Mouse (Mus musculus) neutrophil, adult 5-6 weeks (primary cell): ENCODE results near the gene Grip2. TPM values are rescaled to one million over a fixed set of nuclear protein-coding genes. Genes with fewer than 3 reads are reported as not detected.

Source experiments
- ATAC-seq: fragments of 151-379, 151-347 bp; 2 replicates; pipeline ENCODE4 v1.8.0; 2017; ENCODE audit warnings: mild to moderate bottlenecking, moderate TSS enrichment; ENCODE audit not compliant: insufficient number of reproducible peaks, poor library complexity, low FRiP score, severe bottlenecking; ENCODE audit errors: extremely low read depth
- total RNA-seq: library from RNA; stranded (forward); fragments of 200-1000 nt; gene quantifications from 2 replicates; pipeline ENCODE4 v1.2.3, GENCODE M21; 2017

Gene Grip2
- total RNA-seq, 1 experiment from 2014 or later, result not detected

DNA sequence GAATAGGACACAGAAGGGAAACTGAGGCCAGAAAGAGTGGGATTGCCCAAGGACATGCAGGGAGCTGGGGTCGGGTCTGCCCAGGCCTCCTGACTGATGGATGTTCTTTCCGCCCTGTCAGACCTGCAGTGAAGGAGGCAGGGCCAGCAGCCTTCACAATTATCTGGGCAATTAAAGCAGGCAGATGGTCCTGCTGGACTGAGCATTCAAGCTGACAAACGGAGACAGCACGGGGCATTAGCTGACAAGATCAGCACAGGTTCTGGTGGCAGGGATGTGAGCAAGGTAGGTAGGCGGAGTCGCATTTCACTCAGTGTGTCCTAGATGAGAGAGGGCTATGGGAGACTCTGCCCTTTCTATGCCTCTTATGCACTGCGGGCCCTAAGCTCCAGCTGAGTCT is 22.9 kb downstream of the Grip2 start:
- ATAC-seq, result no peak

DNA sequence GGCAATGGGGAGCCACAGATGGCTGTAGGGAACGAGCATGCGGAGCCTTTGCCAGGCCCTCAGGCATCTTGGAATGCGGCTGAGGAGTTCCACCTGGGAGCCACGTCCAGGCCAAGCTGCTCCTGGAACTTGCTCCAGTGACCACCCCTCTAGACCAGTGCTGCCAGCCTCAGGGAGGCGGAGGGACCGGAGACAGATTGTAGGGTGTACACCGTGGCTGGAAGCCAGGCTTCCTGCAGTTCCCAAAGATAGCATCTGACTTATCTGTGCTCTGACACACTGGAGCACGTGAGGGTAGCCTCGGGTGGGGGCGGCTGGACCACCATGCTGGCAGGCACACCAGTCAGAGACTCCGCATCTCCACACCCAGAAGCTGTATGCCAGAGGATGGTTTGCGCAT is 28.6 kb downstream of the Grip2 start:
- ATAC-seq, result no peak

DNA sequence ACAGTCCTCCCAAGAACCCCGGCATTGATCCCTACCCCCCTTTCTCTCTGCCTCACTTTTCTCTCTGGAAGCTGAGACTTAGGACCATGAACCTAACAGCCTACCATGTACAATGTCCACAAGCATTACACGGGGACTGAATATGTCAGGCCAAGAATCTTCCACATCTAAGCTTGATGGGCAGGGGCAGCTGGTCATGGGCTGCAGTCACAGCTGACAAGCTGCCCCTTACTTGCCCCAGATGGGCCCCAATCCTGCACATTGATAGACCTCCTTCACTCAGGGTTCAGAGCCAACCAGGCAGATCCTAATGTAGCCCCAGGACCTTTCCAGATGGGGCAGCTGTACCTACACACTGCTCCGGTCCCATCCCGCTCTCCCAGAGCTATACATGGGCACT is 30.3 kb downstream of the Grip2 start:
- no peak for ATAC-seq

DNA sequence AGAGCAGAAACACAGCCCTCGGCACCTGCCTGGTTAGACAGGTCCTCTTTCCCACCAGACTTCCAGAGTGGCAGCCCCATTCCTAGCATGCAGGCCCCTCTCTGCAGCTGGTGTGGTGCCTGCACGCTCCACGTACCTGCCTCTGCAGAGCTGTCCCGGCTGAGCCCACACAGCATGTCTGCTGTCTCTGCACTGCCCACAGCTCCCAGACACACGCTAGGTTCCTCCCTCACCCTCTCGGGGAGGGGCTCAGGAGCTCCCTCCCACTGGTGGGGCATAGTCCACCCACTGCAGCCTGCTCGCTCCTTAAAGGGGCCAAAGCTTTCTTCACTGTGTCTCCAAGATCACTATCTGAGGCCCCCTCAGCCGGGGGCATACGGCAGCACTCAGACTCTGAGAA is 31.0 kb downstream of the Grip2 start:
- ATAC-seq, result no peak

DNA sequence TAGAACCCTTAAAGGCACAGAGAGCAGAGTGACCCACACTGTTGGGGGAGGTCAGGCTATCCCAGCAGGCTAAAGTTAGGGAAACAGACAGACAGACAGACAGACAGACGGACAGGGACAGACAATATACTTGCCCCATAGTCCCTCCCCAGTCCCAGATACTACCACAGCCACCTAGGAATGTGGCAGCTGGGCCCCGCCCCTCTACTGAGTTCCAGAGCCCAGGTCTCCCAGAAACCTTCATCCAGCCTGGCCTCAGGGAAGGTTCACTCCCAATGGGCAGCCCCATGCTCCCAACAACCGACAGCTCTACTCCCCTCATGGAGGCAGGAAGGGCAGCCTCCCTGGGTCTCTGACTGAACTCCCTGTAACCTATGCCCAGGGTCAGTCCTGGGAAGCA is 31.4 kb downstream of the Grip2 start:
- no peak for ATAC-seq

DNA sequence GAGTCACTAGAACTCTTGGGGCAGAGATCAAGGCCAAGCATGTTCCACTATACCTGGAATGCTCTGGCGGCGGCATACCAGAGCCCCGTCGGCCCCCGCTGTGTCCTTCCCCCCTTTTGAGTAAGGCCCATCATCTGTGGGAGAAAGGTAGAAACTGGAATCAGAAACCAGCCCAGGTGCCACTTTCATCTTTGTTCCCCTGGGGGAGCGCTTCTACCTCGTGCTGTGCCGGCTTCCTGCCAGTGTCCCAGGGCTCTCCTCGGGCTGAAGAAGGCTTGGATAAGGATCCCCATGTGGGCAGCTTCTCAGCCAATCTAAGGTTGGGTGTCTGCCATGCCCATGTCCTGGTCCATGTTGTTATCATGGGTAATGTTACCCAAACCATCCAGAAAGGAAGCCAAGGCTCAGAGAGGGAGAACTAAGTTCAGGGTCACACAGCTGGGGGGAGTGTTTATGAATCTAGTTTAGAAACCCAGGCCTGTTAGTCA is 38.7 kb downstream of the Grip2 start:
- no peak for ATAC-seq

DNA sequence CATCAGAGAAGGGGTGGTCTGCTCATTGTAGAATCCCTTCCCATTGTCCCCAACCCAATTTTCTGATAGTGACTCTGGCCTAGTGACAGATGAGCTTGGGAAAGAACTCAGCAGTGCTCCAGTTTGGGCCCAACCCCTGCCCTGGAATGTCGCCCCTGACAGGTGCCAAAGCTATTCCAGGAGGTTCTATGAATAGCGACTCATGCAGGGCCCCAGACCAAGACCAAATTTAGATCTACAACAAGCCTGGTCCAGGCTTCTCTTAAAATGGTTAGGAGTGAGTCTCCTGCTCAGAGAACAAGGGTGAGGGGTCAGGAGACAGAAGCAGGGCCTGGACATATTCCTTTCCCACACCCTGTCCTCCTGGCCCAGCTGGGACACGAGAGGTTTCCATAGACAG is 42.0 kb downstream of the Grip2 start:
- no peak for ATAC-seq

DNA sequence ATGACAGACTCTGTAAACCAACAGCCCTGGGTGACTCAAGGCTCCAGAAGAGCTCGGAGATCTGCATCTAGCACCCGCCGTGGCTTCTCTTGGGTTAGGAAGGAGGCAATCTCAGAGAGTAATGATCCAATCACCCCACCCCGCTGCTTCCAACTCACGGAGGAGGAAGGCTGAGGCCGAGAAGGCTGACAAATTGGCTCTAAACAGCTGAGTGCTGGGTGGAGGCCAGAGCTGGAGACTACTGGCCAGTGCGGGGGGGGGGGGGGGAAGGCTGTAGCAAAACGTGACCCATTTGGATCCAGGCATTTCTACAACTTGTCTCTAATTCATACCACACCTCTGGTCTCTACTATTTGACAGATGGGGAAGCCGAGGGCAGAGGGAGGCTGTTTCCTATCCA is 47.8 kb downstream of the Grip2 start:
- ATAC-seq, result no peak

DNA sequence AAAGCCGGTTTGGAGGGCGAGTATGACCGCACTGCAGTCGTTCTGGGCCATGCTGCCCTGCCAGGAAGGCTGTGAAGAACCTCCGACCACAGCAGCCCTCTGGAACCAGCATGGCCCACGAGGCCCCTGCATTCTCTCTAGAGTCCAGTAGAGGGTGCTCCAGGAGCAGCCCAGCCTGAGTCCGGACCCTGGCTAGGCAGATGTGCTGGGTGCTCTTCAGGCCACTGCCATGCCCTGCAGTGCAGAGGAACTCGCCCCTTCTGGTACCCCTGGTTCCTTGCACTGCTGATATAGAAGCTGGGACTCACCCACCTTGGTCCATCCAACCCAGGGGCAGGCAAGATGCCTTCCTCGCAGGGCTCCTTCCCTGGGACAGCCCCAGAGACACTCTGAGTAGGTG is 50.5 kb downstream of the Grip2 start:
- ATAC-seq, result no peak

DNA sequence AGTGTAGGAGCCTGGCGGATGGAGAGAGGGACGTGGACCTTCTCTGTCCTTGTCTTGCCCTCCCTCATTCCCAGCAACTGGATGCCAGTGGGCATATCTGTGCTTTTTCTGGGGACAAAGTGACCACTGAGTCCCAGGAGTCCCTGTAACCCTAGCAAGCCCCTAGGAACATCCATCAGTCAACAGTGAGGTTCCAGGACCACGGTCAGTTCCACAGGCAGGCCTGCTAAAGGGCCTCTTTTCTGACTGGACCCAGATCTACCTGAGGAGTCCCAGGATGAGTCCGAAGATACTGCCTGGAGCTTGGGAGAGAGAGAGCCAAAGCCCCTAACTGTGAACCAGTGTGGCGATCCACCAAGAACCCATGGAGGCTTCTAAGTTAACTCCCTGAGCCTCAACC is 53.1 kb downstream of the Grip2 start:
- ATAC-seq, result no peak

DNA sequence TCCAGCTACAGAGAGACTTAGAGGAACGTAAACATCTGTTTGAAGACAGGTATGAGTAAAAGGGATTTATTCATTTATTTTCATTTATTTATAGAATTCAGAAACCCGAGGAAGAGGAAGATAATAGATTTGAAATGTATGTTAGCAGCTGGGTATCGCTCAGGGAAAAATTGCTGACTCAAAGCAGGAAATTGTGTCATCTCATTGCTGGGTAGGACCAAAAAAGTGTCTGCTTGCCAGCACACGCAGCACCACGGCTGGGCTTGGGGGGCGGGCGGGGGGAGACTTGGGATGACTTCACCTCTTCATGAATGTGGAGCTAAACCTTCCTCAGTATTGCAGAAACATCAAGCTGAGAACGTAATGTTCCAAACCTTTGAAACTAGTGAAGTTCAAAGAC is 59.5 kb downstream of the Grip2 start:
- no peak for ATAC-seq

DNA sequence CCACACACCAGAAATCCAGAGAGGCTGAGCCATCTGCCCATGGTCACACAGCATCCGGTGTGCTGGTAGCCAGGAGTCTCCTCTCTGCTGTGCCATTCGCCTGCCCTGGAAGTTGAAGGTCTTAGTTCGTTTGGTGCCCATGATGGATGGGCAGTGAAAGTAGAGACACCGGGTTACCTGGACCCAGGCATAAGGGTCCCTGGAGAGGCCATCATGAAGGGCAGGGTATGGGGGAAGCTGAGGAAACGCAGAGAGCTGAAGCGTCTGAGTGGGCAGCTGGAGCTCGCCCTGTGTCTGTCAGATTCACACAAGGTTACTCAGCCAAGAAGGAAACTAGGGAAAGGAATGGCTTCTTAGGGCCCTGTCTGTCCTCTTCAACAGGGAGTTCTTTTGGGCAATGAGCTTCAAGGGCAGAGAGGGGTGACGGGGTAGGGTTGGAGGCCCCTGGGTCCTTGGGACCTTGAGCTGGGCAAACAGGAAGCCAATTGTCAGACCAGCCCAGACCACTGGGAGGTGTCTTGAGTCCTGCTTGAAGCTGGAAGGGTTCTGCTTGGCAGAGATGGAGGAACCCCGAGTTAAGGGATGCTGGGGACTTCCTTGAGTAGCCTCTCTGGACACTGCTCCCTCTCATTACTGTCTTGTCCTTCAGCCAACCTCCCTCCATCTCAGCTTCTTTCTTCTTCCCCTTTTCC is 64.9 kb downstream of the Grip2 start:
- no peak for ATAC-seq

DNA sequence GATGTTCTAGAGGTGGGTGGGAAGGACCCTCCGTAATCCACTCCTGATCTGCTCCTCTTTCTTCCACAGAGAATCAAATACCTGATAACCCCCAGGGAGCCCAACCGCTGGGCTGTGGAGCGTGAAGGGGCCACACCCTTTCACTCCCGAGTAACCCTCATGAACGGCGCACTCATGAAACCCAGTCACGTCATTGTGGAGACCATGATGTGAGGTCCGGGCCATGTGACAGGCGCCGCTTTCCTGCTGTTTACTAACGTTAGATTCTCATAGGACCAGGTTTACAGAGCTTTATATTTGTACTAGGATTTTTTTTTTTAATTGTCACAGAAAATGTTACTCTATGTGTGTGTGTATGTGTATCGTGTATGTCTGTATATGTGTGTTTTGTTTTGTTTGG is 72.2 kb downstream of the Grip2 start:
- ATAC-seq, result no peak

DNA sequence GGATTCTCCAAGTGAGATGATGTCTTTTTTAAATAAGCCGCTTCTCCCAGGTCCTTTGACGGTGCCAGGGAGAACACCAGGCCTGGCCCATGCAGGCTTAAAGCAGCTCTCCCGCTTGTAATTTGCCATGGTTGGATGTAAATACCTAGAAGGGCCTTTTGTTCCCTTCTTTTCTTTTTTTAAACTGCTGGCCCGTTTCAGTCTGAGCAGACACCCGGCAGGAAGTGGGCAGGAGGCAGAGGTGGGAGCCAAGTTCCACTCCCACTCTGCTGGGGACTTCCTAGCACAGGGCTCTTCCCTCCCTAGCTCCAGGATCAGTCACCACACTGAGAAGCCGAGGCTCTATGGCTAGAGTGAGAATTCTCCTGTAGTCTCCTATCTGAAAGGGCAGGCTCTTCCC is 73.0 kb downstream of the Grip2 start:
- ATAC-seq, result no peak

DNA sequence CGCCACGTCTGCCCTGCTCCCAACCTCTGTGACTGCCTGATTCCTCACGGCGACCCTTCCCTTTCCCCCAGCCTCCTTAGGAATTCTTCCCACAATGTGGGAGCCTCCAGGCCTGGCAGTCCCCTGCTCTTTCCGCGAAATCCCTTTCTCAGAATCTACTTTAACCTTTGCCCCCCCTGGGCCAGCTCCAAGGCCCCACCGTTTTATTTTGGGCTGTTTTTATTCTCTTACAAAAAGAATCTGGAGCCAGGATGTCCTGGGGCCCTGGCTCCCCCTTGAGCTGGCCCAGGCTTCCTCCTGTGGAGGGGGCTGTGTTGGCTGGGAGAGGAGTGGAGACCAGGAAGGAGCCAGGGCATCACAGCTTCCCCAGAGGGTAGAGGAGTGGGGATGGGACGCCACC is 74.2 kb downstream of the Grip2 start:
- ATAC-seq, result no peak

DNA sequence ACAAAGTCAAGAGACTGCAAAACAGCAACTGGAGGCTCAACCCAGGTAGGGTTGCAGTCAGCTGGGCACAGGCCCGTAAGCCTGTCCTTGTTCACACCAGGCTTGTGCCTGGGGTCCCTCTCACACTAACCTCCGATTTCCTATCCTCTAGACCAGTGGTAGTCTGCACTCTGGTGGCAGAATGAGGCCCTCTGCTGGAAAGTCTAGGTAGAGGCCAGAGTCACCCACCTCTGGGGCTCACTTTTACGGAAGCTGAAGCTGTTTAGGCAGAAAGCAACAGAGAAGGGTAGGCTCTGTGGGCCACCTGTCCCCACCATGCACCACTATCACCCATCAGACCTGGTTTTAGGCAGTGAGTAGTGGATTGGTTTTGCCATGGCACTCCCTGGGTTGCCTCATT is 76.1 kb downstream of the Grip2 start:
- no peak for ATAC-seq

DNA sequence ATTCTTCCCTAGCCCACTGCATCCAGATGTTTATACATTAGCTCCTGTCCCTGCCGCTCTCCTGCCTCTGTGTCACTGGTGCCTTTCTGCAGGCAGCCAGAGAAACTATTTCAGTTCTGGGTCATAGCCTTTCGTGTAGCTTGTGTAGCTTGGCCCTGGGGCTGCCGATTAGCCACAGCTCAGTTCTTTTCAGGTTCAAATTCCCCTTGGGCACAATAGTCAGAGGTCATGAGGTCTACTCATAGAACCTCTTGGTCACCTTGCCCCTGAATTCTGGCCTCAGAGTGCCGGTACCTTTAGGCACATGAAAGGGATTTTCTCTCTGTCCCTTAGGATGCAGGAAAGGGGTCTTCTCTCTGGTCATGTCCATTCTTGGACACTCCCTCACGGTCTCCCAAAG is 80.3 kb downstream of the Grip2 start:
- ATAC-seq, result no peak

DNA sequence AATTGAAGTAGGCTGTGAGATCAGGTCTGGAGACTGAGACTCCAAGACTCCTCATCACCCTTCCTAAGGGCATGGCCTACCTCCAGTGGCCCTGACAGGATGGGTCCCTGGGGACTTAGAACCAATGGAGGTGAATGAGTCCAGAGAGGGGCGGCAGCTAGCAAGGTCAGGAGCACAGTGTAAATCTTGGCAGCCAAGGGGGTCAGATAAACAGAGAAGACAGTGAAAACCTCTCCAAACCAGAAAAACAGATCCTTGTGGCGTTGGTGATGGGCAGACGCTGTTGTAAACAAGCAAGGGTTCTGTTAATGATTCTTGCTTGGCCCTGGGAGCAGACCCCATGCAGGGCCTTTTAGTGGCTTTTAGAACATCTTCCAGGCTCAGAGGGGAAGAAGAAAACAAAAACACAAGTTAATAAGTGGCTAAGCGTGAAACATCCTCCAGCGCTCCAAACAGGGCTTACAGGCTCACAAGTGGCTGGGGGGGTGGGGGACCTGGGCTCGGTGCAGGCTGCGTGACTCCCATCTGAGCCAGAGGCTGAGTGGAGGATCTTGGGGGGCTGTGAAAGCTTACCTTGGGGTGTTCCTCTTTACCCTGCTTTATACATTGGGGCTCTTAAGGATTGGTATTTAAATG is 81.0 kb downstream of the Grip2 start:
- no peak for ATAC-seq

DNA sequence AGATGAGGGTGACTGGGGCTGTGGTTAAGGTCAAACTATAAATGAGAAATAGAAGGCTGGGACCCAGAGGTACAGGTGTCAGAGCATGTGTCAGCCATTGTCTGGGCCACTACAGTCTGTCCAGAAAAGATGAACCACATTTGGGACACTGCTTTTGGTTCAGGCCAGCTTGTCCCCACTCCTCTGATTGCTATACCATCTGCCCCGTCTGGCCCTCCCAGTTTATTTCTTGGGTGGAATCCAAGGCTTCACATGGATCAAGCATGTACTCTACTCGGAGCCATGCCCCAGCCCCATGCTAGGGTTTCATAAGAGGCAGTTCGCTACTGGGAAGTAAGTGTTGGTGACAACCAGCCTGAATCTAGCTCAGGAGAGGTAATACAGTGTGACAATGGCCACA is 81.8 kb downstream of the Grip2 start:
- no peak for ATAC-seq

DNA sequence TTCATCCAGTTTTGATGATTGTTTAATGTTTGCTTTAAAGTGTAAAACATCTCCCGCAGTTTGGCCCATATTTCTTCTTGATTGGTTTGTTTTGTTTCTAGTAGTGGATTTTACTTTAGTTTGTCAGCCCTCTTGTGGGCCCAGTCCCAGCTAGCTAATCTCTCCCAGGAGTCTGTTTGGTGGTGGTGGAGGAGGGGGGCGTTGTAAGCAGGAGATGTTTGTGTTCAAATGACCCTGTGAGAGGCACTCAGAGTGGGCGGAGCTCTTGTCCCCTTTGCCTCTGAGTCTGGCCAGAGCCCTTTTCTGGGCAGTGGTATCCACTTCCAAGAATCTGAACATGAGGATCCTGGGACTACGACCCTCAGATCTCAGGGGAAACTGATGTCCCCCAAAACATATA is 83.2 kb downstream of the Grip2 start:
- no peak for ATAC-seq

DNA sequence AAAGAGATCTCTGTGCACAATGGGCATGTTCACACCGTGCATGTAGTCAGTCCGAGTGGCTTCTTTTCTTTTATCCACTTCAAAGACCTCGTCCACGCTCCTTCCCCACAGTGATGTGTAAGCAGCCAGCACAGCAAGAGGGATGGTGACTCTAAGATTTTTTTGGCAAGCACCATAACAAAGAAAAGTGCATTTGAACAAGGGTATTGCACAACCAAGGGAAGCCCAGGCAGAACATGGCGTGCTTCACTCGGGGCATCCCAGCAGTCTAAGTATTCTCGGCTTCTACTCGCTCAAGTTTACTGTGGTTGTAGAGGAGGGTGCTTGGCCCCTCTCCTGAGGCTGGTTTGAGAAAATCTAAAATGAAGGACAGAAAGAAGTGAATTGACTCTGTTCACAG is 84.1 kb downstream of the Grip2 start:
- no peak for ATAC-seq
